Mouse (Mus musculus): Measurements from ENCODE around the gene Hpse.

Gene Hpse

GRCm38 (mm10) chr5:100642316-100642715 is 77.2 kb downstream of the Hpse start:
- no peak for DNase-seq (ENCODE audit: low spot score)

- DNase-seq (ENCODE audit: low spot score) = no peak
Measured at GRCm38 (mm10) chr5:100638483-100638882, 81.0 kb downstream of the Hpse start.

GRCm38 (mm10) chr5:100636794-100637544 is 82.5 kb downstream of the Hpse start:
- no peak for DNase-seq (ENCODE audit: low spot score)

- DNase-seq (ENCODE audit: low spot score) = no peak
Measured at GRCm38 (mm10) chr5:100635908-100636307, 83.6 kb downstream of the Hpse start.

GRCm38 (mm10) chr5:100634885-100635478 is 84.5 kb downstream of the Hpse start:
- DNase-seq (ENCODE audit: low spot score) = no peak

- no peak for DNase-seq (ENCODE audit: low spot score)
Measured at GRCm38 (mm10) chr5:100632540-100633129, 86.9 kb downstream of the Hpse start.

Measured in MN1 (cell line).